Mouse (Mus musculus): ENCODE measurements around the gene Foxred1. TPM values are rescaled to one million over a fixed set of nuclear protein-coding genes. Genes with fewer than 3 reads are reported as not detected.

Gene Foxred1
- 27.6 and 31.8 TPM in 2 replicates for total RNA-seq (2014; rRNA removed)
- polyA plus RNA-seq (2012; rRNA removed), result 21.6 and 28.9 TPM in 2 replicates

- Histone ChIP-seq H3K79me2 (ENCODE audit: control insufficient read depth, insufficient read depth, low read length) (peaks cover 5% of the 10 kb centered on the region; the same call in 1 of the 2 replicates), H3K27ac (replicated peaks; ENCODE audit: insufficient read depth, low read depth, low read length) (peak within 1 kb of the TSS; percentile 93), H3K4me1 (ENCODE audit: control insufficient read depth, insufficient read depth, low read length) (peaks cover 9% of the 10 kb centered on the region; the same call in 1 of the 2 replicates), H3K9ac (ENCODE audit: low read depth, low read length) (peak within 1 kb of the TSS; percentile 95), H3K36me3 (ENCODE audit: control insufficient read depth, insufficient read depth, low read length) (peaks cover 70% of the 10 kb centered on the region), H3K27me3 (ENCODE audit: control insufficient read depth, insufficient read depth, low read length) (no peaks in the 10 kb centered on the region), H3K4me3 (ENCODE audit: insufficient read depth, low read depth, low read length) (peak within 1 kb of the TSS; percentile 90)
- TF ChIP-seq CTCF (IDR thresholded peaks at IDR 0.05; ENCODE audit: low read depth, low read length) (no peak), POLR2A (IDR thresholded peaks at IDR 0.05; ENCODE audit: extremely low read depth, insufficient read depth, low read length) (peak; percentile 82)
- WGBS, result under 1% methylated on average over 71 of the region's 72 CpGs
- DNase-seq (ENCODE audit: extremely low read depth, low read depth, low spot score), result peak; percentile 92
These were observed at the start of gene Foxred1 for GRCm38 (mm10) chr9:35210542-35211474. Foxred1 (minus strand) TSS chr9:35211055.

GRCm38 (mm10) chr9:35257365-35257764 is 46.5 kb upstream of the Foxred1 start:
- Histone ChIP-seq H3K9ac (ENCODE audit: low read depth, low read length) (no peak overlapping the region), H3K27me3 (ENCODE audit: control insufficient read depth, insufficient read depth, low read length) (no peaks in the 10 kb centered on the region), H3K4me1 (ENCODE audit: control insufficient read depth, insufficient read depth, low read length) (no peaks in the 10 kb centered on the region), H3K4me3 (ENCODE audit: insufficient read depth, low read depth, low read length) (no peak overlapping the region), H3K36me3 (ENCODE audit: control insufficient read depth, insufficient read depth, low read length) (no peaks in the 10 kb centered on the region), H3K27ac (replicated peaks; ENCODE audit: insufficient read depth, low read depth, low read length) (no peak overlapping the region), H3K79me2 (ENCODE audit: control insufficient read depth, insufficient read depth, low read length) (peaks cover 13% of the 10 kb centered on the region; the same call in 1 of the 2 replicates)
- WGBS, result 90% methylated on average over 7 of the region's 7 CpGs
- DNase-seq (ENCODE audit: extremely low read depth, low read depth, low spot score), result no peak
- no peak for TF ChIP-seq CTCF (IDR thresholded peaks at IDR 0.05; ENCODE audit: low read depth, low read length)
- no peak for TF ChIP-seq POLR2A (IDR thresholded peaks at IDR 0.05; ENCODE audit: extremely low read depth, insufficient read depth, low read length)

GRCm38 (mm10) chr9:35249476-35249875 is 38.6 kb upstream of the Foxred1 start:
- Histone ChIP-seq H3K27ac (replicated peaks; ENCODE audit: insufficient read depth, low read depth, low read length) (no peak overlapping the region), H3K36me3 (ENCODE audit: control insufficient read depth, insufficient read depth, low read length) (peaks cover 2% of the 10 kb centered on the region; the same call in 1 of the 2 replicates), H3K79me2 (ENCODE audit: control insufficient read depth, insufficient read depth, low read length) (peaks cover 5% of the 10 kb centered on the region; the same call in 1 of the 2 replicates), H3K27me3 (ENCODE audit: control insufficient read depth, insufficient read depth, low read length) (no peaks in the 10 kb centered on the region), H3K4me1 (ENCODE audit: control insufficient read depth, insufficient read depth, low read length) (peaks cover 2% of the 10 kb centered on the region; the same call in 1 of the 2 replicates), H3K9ac (ENCODE audit: low read depth, low read length) (no peak overlapping the region), H3K4me3 (ENCODE audit: insufficient read depth, low read depth, low read length) (no peak overlapping the region)
- TF ChIP-seq POLR2A (IDR thresholded peaks at IDR 0.05; ENCODE audit: extremely low read depth, insufficient read depth, low read length) (no peak), CTCF (IDR thresholded peaks at IDR 0.05; ENCODE audit: low read depth, low read length) (no peak)
- DNase-seq (ENCODE audit: extremely low read depth, low read depth, low spot score), result no peak

GRCm38 (mm10) chr9:35247405-35247804 is 36.5 kb upstream of the Foxred1 start:
- peaks cover 2% of the 10 kb centered on the region; the same call in 1 of the 2 replicates for H3K36me3 ChIP-seq (ENCODE audit: control insufficient read depth, insufficient read depth, low read length)
- H3K4me1 ChIP-seq (ENCODE audit: control insufficient read depth, insufficient read depth, low read length), result peaks cover 2% of the 10 kb centered on the region; the same call in 1 of the 2 replicates
- DNase-seq (ENCODE audit: extremely low read depth, low read depth, low spot score), result no peak
- TF ChIP-seq CTCF (IDR thresholded peaks at IDR 0.05; ENCODE audit: low read depth, low read length), result no peak
- TF ChIP-seq POLR2A (IDR thresholded peaks at IDR 0.05; ENCODE audit: extremely low read depth, insufficient read depth, low read length), result no peak
- no peaks in the 10 kb centered on the region for H3K27me3 ChIP-seq (ENCODE audit: control insufficient read depth, insufficient read depth, low read length)
- H3K27ac ChIP-seq (replicated peaks; ENCODE audit: insufficient read depth, low read depth, low read length), result no peak overlapping the region
- WGBS, result 93% methylated on average over 2 of the region's 2 CpGs
- no peak overlapping the region for H3K4me3 ChIP-seq (ENCODE audit: insufficient read depth, low read depth, low read length)
- H3K79me2 ChIP-seq (ENCODE audit: control insufficient read depth, insufficient read depth, low read length), result peaks cover 5% of the 10 kb centered on the region; the same call in 1 of the 2 replicates
- H3K9ac ChIP-seq (ENCODE audit: low read depth, low read length), result no peak overlapping the region

- Histone ChIP-seq H3K79me2 (ENCODE audit: control insufficient read depth, insufficient read depth, low read length) (no peaks in the 10 kb centered on the region), H3K9ac (ENCODE audit: low read depth, low read length) (no peak overlapping the region), H3K4me3 (ENCODE audit: insufficient read depth, low read depth, low read length) (no peak overlapping the region), H3K4me1 (ENCODE audit: control insufficient read depth, insufficient read depth, low read length) (no peaks in the 10 kb centered on the region; the same call in 1 of the 2 replicates), H3K27me3 (ENCODE audit: control insufficient read depth, insufficient read depth, low read length) (no peaks in the 10 kb centered on the region), H3K27ac (replicated peaks; ENCODE audit: insufficient read depth, low read depth, low read length) (no peak overlapping the region), H3K36me3 (ENCODE audit: control insufficient read depth, insufficient read depth, low read length) (peaks cover 5% of the 10 kb centered on the region; the same call in 1 of the 2 replicates)
- no peak for DNase-seq (ENCODE audit: extremely low read depth, low read depth, low spot score)
- WGBS, result 21% methylated on average over 1 of the region's 1 CpGs
- peak; percentile 23 for TF ChIP-seq CTCF (IDR thresholded peaks at IDR 0.05; ENCODE audit: low read depth, low read length)
- TF ChIP-seq POLR2A (IDR thresholded peaks at IDR 0.05; ENCODE audit: extremely low read depth, insufficient read depth, low read length), result no peak
These were observed 28.9 kb upstream of the Foxred1 start for GRCm38 (mm10) chr9:35239734-35240133.

All from liver, adult 2 months (tissue).